Mouse (Mus musculus): ENCODE measurements around the gene Gm10799. TPM values are rescaled to one million over a fixed set of nuclear protein-coding genes. Genes with fewer than 3 reads are reported as not detected.

Gm10799 gene
- not detected for polyA plus RNA-seq (2014; fragmentation: Illumina TruSeq; extraction: RNeasy Lipid Tissue Mini Kit (QIAGEN cat#74804); ENCODE audit: low read depth, low replicate concordance)

GRCm38 (mm10) chr2:104068450-104068849 lies at the start of gene Gm10799:
Gm10799 (minus strand) TSS chr2:104068550.

GRCm38 (mm10) chr2:104095741-104096213 lies 27.4 kb upstream of the Gm10799 start, which contains the start of gene Cd59a:
Cd59a (plus strand) TSS chr2:104095801.

GRCm38 (mm10) chr2:104069704-104070185 lies 1.4 kb upstream of the Gm10799 start, which contains the start of gene Cd59b:
Cd59b (plus strand) TSS chr2:104069849.

GRCm38 (mm10) chr2:104065526-104065925 lies 2.8 kb downstream of the Gm10799 start, which contains the start of gene Gm10912:
Gm10912 (plus strand) TSS chr2:104065826.

GRCm38 (mm10) chr2:104028139-104028723 lies 40.1 kb downstream of the Gm10799 start, which contains the start of gene 4931422A03Rik:
4931422A03Rik (minus strand) TSS chr2:104028361.

GRCm38 (mm10) chr2:104027458-104028138 lies 40.8 kb downstream of the Gm10799 start, which contains the start of gene Fbxo3:
Fbxo3 (plus strand) TSS chr2:104027721.

Other genes starting within 250 kb of the Gm10799 start
- 7.2 TPM for gene Lmo2, start 110.6 kb downstream of the Gm10799 start, polyA plus RNA-seq (2014; fragmentation: Illumina TruSeq; extraction: RNeasy Lipid Tissue Mini Kit (QIAGEN cat#74804); ENCODE audit: low read depth, low replicate concordance)
- gene Fbxo3, start 40.8 kb downstream of the Gm10799 start, polyA plus RNA-seq (2014; fragmentation: Illumina TruSeq; extraction: RNeasy Lipid Tissue Mini Kit (QIAGEN cat#74804); ENCODE audit: low read depth, low replicate concordance), result 138 TPM
- not detected for gene 4931422A03Rik, start 40.2 kb downstream of the Gm10799 start, polyA plus RNA-seq (2014; fragmentation: Illumina TruSeq; extraction: RNeasy Lipid Tissue Mini Kit (QIAGEN cat#74804); ENCODE audit: low read depth, low replicate concordance)
- gene Gm10912, start 2.7 kb downstream of the Gm10799 start, polyA plus RNA-seq (2014; fragmentation: Illumina TruSeq; extraction: RNeasy Lipid Tissue Mini Kit (QIAGEN cat#74804); ENCODE audit: low read depth, low replicate concordance), result not detected
- 13.0 TPM for gene Cd59b, start 1.3 kb upstream of the Gm10799 start, polyA plus RNA-seq (2014; fragmentation: Illumina TruSeq; extraction: RNeasy Lipid Tissue Mini Kit (QIAGEN cat#74804); ENCODE audit: low read depth, low replicate concordance)
- 155 TPM for gene Cd59a, start 27.3 kb upstream of the Gm10799 start, polyA plus RNA-seq (2014; fragmentation: Illumina TruSeq; extraction: RNeasy Lipid Tissue Mini Kit (QIAGEN cat#74804); ENCODE audit: low read depth, low replicate concordance)
- not detected for gene A930018P22Rik, start 54.2 kb upstream of the Gm10799 start, polyA plus RNA-seq (2014; fragmentation: Illumina TruSeq; extraction: RNeasy Lipid Tissue Mini Kit (QIAGEN cat#74804); ENCODE audit: low read depth, low replicate concordance)

Data from liver, adult 10 weeks (tissue).